Mouse (Mus musculus) layer of hippocampus, adult 9-10 months (tissue): ENCODE measurements around the gene Kbtbd4.
"Not testable (repeated sequence)": the region's sequence is repeated elsewhere in the genome, so short reads cannot be mapped to it uniquely, and the experiment has no call there.

Experiments used
- DNase-seq: peaks from one replicate; pipeline ENCODE4 v3.0.0; 2022; ENCODE audit warnings: low spot score

Kbtbd4 gene

GRCm38 (mm10) chr2:90904076-90904855, at the start of gene Kbtbd4, which contains the start of gene Ndufs3:
Gene Kbtbd4 (plus strand): TSS chr2:90904740.
Gene Ndufs3 (minus strand): TSS chr2:90904827.
- peak; percentile 71 for DNase-seq

DNA sequence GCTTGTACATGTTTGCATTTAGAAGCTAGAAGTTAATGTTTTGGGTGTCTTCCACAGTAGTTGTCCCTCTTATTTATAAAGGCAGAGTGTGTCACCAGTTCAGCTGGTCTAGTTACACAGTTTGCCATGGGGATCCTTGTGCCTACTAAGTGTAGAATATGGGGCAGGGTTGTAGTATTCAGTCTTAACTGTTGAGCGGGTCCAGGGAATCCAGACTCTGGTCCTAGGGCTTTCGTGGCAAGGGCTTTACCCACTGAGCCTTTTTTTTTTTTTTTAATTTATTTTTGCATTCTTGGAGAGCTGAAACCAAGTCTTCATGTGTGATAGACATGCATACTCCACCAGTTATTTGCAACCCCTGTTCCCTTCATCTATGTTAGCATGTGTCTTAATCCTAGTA, 43.1 kb upstream of the Kbtbd4 start:
- no peak for DNase-seq

GRCm38 (mm10) chr2:90864184-90864583, 40.4 kb upstream of the Kbtbd4 start:
- DNase-seq = no peak

GRCm38 (mm10) chr2:90866524-90866923, 38.0 kb upstream of the Kbtbd4 start:
- DNase-seq = peak; percentile 85

DNA sequence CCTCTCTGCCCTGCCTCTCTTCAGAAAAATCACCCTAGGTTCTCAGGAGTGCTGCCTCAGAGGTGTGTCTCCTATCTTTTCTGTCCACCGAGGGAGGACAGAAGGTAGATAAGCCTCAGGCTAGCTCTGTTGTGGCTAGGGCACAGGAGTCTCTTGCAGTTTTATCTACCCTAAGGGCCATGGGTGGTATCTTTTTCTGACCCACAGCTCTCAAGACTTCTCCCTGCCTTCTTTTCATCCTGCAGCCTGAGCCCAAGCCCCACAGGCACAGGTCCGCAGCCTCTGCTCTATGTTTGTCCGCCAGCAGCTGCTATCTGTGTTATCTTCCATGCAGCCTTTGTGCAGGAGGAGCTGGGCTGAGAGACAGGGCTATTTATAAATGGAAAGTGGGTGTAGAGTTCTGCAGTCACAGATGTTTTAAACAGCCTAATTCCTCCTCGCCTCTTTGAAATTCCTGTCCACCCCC, 34.4 kb upstream of the Kbtbd4 start:
- no peak for DNase-seq

- DNase-seq = no peak
Measured at GRCm38 (mm10) chr2:90871180-90871961, 33.2 kb upstream of the Kbtbd4 start.

- DNase-seq = no peak
Measured at GRCm38 (mm10) chr2:90874025-90874424, 30.5 kb upstream of the Kbtbd4 start.

DNA sequence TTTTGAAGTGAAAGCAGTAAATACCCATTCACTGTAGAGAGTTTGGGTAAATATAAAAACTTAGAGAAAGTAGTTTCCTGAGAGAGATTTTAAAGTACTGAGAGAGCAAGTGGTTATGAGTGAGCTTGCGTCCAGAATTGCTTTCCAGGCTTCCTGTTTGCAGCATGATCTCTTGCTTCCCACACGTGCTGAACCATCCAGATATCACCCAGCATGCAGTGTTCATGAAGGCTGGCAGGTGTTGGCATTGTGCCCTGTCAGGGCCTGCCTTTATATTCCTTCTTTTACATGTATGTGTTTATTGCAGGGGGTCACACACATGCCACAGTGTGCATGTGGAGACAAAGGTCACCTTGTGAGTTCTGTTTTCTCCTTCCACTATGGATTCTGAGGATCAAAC, 29.3 kb upstream of the Kbtbd4 start:
- no peak for DNase-seq

- DNase-seq = no peak
Measured at GRCm38 (mm10) chr2:90877584-90878259, 26.8 kb upstream of the Kbtbd4 start.

GRCm38 (mm10) chr2:90879419-90879818, 25.1 kb upstream of the Kbtbd4 start:
- no peak for DNase-seq

GRCm38 (mm10) chr2:90880144-90880785, 24.3 kb upstream of the Kbtbd4 start:
- no peak for DNase-seq

DNA sequence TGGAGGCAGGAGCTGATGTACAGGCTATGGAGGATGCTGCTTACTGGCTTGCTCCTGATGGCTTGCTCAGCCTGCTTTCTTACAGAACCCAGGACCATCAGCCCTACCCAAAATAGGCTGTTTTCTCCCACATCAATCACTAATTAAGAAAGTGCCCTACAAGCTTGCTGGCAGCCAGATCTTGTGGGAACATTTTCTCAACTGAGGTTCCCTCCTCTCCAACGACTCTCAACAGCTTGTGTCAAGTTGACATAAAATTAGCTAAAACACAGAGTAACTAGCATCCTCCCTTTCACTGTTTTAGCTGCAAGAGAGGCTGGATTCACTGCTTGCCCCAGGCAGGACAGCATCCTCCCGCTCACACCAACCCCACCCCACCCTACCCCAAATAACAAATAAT, 22.7 kb upstream of the Kbtbd4 start:
- no peak for DNase-seq

DNA sequence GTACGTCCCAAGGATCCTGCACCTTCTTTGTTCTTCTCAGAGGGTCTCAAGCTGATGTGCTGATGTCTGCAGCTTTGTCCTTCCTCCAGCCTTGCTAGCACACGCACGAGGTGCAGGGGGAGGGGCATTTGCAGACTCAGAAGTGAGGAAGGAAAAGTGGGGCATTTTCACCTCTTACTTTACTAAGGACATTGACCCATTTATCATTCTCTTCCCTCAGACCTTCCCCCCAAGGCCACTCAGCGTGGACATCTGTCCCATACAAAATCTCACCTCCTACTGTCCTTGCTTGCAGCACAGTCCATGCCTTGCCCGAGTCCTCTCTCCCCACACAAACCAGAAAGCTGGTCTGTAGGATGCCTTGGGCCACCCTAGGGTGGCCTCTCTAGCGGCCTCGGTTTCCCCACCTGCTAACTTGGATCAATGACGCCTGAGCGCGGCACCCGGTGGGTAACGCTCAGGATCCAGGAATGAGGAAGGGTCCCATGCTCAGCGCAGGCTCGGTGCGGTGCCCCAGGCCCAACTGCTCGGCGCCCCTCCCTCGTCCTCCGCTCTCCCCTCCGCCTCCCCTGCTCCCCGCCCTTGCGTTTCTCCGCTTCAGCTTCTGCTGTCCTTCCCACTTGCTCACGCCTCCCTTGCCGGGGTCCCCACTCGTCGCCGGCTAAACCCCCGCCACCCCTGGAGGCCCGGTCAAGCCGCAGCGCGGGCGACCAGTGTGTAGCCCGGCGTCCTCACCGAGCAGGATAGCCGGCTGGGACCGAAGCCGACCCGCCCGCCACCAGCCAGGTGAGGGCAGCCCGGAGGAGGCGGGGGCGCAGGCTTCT, 19.1 kb upstream of the Kbtbd4 start, which contains the start of gene C1qtnf4:
TSS of gene C1qtnf4 (plus strand) at position 643 of the 824 bp plus-strand sequence.
- no peak for DNase-seq

DNA sequence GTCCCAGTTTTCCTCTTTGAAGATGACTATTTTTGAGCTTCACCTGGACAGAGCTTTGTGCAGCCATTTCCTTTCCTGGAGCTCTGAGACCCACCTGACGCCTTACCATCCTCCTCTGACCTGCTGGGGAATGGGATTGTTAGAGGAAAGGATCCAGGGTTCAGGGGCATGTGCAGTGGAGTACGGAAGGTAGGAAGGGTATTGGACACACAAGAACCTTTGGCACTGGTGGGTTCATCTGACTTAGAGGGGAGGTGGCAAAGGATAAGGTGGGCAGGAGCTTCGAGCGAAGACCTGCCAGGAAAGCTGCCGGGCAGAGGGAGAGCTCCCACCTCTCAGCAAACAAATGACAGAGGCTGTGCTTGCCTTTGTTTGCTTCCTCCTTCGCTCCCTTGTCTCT, 18.1 kb upstream of the Kbtbd4 start:
- DNase-seq = no peak

DNA sequence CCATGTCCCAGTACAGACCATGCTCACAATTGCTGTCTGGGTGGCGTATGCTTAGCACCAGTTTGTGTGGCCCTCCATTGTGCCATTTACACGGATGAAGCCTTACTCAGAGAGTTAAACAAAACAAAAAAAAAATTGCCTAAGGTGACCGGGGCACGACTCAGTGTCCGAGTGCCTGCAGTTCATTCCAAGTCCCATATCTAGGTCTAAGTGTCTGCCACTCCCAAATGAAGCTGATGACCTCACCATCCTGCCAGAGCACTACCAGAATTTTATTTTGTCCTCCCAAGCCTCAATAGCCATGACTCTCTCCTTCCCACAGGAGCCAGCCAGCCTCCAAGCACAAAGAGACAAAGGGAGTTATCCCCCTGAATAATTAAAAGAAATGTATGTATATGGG, 16.9 kb upstream of the Kbtbd4 start:
- no peak for DNase-seq

DNA sequence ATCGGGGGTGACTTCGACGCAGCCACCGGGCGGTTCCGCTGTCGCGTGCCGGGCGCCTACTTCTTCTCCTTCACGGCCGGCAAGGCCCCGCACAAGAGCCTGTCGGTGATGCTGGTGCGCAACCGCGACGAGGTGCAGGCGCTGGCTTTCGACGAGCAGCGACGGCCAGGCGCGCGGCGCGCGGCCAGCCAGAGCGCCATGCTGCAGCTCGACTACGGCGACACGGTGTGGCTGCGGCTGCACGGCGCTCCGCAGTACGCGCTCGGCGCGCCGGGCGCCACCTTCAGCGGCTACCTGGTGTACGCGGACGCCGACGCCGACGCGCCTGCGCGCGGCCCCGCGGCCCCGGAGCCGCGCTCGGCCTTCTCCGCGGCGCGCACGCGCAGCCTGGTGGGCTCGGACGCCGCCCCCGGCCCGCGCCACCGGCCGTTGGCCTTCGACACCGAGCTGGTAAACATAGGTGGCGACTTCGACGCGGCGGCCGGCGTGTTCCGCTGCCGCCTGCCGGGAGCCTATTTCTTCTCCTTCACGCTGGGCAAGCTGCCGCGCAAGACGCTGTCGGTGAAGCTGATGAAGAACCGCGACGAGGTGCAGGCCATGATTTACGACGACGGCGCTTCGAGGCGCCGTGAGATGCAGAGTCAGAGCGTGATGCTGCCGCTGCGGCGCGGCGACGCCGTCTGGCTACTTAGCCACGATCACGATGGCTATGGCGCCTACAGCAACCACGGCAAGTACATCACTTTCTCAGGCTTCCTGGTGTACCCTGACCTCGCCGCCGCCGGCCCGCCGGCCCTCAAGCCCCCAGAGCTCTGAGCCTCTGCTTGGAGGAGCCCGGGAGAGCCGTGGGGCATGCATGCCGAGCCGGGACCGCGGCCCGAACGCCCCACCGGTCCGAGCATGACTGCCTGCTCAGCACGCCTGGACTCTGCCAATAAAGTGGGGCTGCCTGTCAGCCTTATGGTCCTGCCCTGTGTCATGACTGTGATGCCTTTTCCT, 14.7 kb upstream of the Kbtbd4 start:
- DNase-seq = no peak

DNA sequence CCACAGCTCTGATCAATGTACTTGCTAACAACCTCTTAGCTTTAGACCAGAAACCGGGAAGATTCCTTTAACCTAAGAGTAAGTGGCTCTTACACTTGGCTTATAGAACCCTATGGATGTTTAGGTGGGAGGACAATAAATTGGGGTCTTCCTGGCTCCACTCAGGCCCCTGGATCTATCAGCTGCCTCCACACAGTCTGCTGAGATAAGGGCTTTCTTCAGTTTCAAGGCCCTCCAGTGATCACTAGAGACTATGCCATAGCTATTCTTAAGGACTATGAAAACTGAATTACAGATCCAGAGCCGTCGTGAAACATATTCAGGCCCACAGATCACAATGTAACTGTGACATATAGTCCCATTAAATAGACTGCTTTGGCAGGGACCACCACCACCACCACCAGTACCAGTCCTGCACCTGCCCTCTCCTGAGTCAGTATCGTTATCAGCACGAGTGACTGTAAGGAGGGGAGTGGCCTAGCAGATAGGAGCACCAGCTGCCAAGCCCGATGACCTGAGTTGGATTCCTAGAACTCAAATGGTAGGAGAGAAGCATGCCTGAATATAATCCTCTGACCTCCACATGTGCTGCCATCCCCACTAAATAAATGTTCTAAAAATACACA, 10.8 kb upstream of the Kbtbd4 start:
- no peak for DNase-seq

DNA sequence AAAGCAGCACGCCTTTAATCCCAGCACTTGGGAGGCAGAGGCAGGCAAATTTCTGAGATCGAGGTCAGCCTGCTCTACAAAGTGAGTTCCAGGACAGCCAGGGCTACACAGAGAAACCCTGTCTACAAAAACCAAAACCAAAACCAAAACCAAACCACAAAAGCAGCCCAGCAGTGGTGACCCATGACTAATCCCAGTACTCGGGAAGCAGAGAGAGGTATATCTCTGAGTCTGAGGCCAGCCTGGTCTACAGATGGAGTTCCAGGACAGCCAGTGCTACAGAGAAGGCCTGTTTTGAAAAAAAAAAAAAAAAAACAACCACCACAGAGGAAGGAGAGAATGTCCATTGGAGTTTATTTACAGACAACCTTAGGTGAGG, 10.3 kb upstream of the Kbtbd4 start:
- not testable (repeated sequence) for DNase-seq

DNA sequence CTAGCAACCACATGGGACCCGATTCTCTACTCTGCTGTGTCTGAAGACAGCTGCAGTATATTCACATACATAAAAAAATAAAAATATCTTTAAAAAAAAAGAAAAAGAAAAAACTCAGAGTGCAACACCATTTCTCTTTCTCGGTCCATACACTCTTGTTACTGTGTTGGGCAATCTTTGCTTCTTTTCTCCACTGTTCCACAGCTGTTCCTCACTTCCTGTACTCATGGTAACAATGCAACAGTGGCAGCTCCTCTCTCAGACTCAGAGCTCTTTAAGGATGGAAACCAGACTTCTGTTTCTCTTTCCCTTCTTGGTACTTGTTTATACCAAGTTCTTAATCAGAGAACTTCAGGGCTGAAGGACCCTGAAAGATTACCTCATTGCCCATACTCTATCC, 1.1 kb upstream of the Kbtbd4 start:
- DNase-seq = no peak

DNA sequence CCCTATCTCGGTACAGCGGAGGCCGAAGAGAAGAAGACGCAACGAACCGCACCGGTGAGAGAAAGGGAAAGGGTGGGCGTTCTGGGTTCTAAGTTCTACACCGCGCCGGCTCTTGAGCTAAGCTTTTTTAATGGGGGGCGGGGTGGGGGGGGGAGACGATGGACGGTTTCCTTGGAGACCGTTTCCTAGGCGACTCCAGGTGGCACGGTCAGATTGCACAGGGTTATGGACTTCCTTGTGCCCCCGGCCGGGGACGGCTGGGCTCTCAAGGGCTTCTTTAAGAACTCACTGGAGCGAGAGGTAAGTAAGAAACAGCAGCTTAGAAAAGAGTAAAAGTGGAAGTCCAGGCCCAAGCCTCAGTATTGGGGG, 300 bp downstream of the Kbtbd4 start:
- DNase-seq = no peak
